8 mouse cellular contexts compared by ENCODE assay signal in genomic region chr17:78201221-78202058, GRCm38 (mm10). TPM values are rescaled to one million over a fixed set of nuclear protein-coding genes. Genes with fewer than 3 reads are reported as not detected.
DNase-seq lines count a peak whose midpoint lies in the region; ATAC-seq lines count a peak whose summit lies in the region.

No protein-coding gene starts in this region.

- ATAC-seq in embryonic facial prominence, embryonic 14.5 days (ENCODE audit: low read depth), result peak; percentile 31
- peak; percentile 44 for ATAC-seq in hindbrain, embryonic 14.5 days (ENCODE audit: low FRiP score)
- peak; percentile 66 for ATAC-seq in liver, embryonic 12.5 days
- ATAC-seq in neutrophil, adult 5-6 weeks (ENCODE audit: extremely low read depth, insufficient number of reproducible peaks, low FRiP score, poor library complexity, severe bottlenecking), result peak; percentile 17; the same call in 1 of the 2 replicates

- peak overlapping the region; percentile 87 for H3K9ac ChIP-seq in embryonic facial prominence, embryonic 14.5 days (ENCODE audit: low read depth, low read length)
- peak overlapping the region; percentile 85 for H3K9ac ChIP-seq in hindbrain, embryonic 14.5 days
- H3K9ac ChIP-seq in liver, embryonic 12.5 days, result peak overlapping the region; percentile 74

- no peaks in the 10 kb centered on the region for H3K27me3 ChIP-seq in embryonic facial prominence, embryonic 14.5 days (replicated peaks; ENCODE audit: control insufficient read depth, insufficient read depth, low read length)
- no peaks in the 10 kb centered on the region for H3K27me3 ChIP-seq in hindbrain, embryonic 14.5 days (ENCODE audit: control insufficient read depth, insufficient read depth, low read length)
- H3K27me3 ChIP-seq in liver, embryonic 12.5 days (replicated peaks), result peaks cover 45% of the 10 kb centered on the region

- no peaks in the 10 kb centered on the region for H3K36me3 ChIP-seq in embryonic facial prominence, embryonic 14.5 days (ENCODE audit: control insufficient read depth, insufficient read depth, low read length)
- H3K36me3 ChIP-seq in hindbrain, embryonic 14.5 days (replicated peaks; ENCODE audit: control insufficient read depth, insufficient read depth), result no peaks in the 10 kb centered on the region
- H3K36me3 ChIP-seq in liver, embryonic 12.5 days, result no peaks in the 10 kb centered on the region

- peak overlapping the region; percentile 98 for H3K4me2 ChIP-seq in embryonic facial prominence, embryonic 14.5 days (ENCODE audit: low read depth, low read length)
- peak overlapping the region; percentile 91 for H3K4me2 ChIP-seq in hindbrain, embryonic 14.5 days (replicated peaks)
- peak overlapping the region; percentile 99 for H3K4me2 ChIP-seq in liver, embryonic 12.5 days

- WGBS in embryonic facial prominence, embryonic 14.5 days, result 1% methylated on average over 31 of the region's 39 CpGs
- under 1% methylated on average over 39 of the region's 39 CpGs for WGBS in hindbrain, embryonic 14.5 days
- WGBS in liver, embryonic 12.5 days (ENCODE audit: insufficient replicate concordance), result 2% methylated on average over 39 of the region's 39 CpGs

- peak overlapping the region; percentile 90 for H3K4me3 ChIP-seq in embryonic facial prominence, embryonic 14.5 days (ENCODE audit: low read depth, low read length)
- peak overlapping the region; percentile 82 for H3K4me3 ChIP-seq in hindbrain, embryonic 14.5 days (replicated peaks; ENCODE audit: low read length)
- H3K4me3 ChIP-seq in liver, embryonic 12.5 days, result peak overlapping the region; percentile 74

- no peaks in the 10 kb centered on the region for H3K9me3 ChIP-seq in embryonic facial prominence, embryonic 14.5 days (ENCODE audit: control insufficient read depth, low read length)
- no peaks in the 10 kb centered on the region for H3K9me3 ChIP-seq in hindbrain, embryonic 14.5 days (ENCODE audit: control insufficient read depth, low read length)
- H3K9me3 ChIP-seq in liver, embryonic 12.5 days (replicated peaks), result no peaks in the 10 kb centered on the region

- peak overlapping the region; percentile 96 for H3K27ac ChIP-seq in embryonic facial prominence, embryonic 14.5 days (replicated peaks; ENCODE audit: low read depth, low read length)
- H3K27ac ChIP-seq in hindbrain, embryonic 14.5 days, result peak overlapping the region; percentile 90
- H3K27ac ChIP-seq in liver, embryonic 12.5 days, result no peak overlapping the region

- H3K4me1 ChIP-seq in embryonic facial prominence, embryonic 14.5 days (ENCODE audit: control insufficient read depth, insufficient read depth, low read length), result peaks cover 29% of the 10 kb centered on the region
- peaks cover 29% of the 10 kb centered on the region for H3K4me1 ChIP-seq in hindbrain, embryonic 14.5 days (replicated peaks; ENCODE audit: control insufficient read depth, insufficient read depth, low read length)
- H3K4me1 ChIP-seq in liver, embryonic 12.5 days, result peaks cover 47% of the 10 kb centered on the region

- DNase-seq in ovary, postnatal 36 days (ENCODE audit: low spot score), result peak; percentile 44
- no peak for DNase-seq in ovary, adult 18-20 months (ENCODE audit: low spot score)
- peak; percentile 67 for DNase-seq in adrenal gland, adult 2 months
- DNase-seq in embryonic facial prominence, embryonic 14.5 days (ENCODE audit: low spot score), result peak; percentile 46
- DNase-seq in hindbrain, embryonic 14.5 days (ENCODE audit: low spot score), result peak; percentile 55
- DNase-seq in ovary, postnatal 10 days (ENCODE audit: low spot score), result no peak

RNA-seq across cellular contexts. Expression of gene Crim1, which starts 1.4 kb away (rescaled TPM):
- total RNA-seq in adrenal gland, adult 2 months (2021), result 10 to 100 TPM; 30.8 to 32.5 TPM
- polyA plus RNA-seq in adrenal gland, adult 2 months (2012; rRNA removed), result 12.9 and 18.8 TPM in 2 replicates
- polyA plus RNA-seq in embryonic facial prominence, embryonic 14.5 days (2014; fragmentation: Nextera tagmentation; extraction: Ambion mirVana), result 6.3 and 7.2 TPM in 2 replicates
- polyA plus RNA-seq in hindbrain, embryonic 14.5 days (2014; fragmentation: Nextera tagmentation; extraction: Ambion mirVana), result 17.2 and 18.7 TPM in 2 replicates
- polyA plus RNA-seq in liver, embryonic 12.5 days (2016; fragmentation: Nextera tagmentation; extraction: Ambion mirVana), result 1.5 and 2.1 TPM in 2 replicates
- 4.3 and 7.2 TPM in 2 replicates for total RNA-seq in neutrophil, adult 5-6 weeks (2017)

Comparison
In these comparisons a context has a peak if more than half of its experiments do, and no peak if none do; other contexts are left out.
1. DNase-seq: peak in ovary, postnatal 36 days (single experiment), adrenal gland, adult 2 months (single experiment), embryonic facial prominence, embryonic 14.5 days (single experiment) and hindbrain, embryonic 14.5 days (single experiment); none in ovary, adult 18-20 months (single experiment) and ovary, postnatal 10 days (single experiment).
2. Peak in every context shown above with its lines, with median percentiles within 50 percentile points of each other: ATAC-seq, H3K4me2 ChIP-seq, H3K4me3 ChIP-seq and H3K9ac ChIP-seq.